Mouse (Mus musculus): Measurements from ENCODE around the gene Txndc16. TPM values are rescaled to one million over a fixed set of nuclear protein-coding genes. Genes with fewer than 3 reads are reported as not detected.

Txndc16 gene
- total RNA-seq (2022), result 10 to 100 TPM; 20.9 to 37.6 (median 25.3) TPM

DNA sequence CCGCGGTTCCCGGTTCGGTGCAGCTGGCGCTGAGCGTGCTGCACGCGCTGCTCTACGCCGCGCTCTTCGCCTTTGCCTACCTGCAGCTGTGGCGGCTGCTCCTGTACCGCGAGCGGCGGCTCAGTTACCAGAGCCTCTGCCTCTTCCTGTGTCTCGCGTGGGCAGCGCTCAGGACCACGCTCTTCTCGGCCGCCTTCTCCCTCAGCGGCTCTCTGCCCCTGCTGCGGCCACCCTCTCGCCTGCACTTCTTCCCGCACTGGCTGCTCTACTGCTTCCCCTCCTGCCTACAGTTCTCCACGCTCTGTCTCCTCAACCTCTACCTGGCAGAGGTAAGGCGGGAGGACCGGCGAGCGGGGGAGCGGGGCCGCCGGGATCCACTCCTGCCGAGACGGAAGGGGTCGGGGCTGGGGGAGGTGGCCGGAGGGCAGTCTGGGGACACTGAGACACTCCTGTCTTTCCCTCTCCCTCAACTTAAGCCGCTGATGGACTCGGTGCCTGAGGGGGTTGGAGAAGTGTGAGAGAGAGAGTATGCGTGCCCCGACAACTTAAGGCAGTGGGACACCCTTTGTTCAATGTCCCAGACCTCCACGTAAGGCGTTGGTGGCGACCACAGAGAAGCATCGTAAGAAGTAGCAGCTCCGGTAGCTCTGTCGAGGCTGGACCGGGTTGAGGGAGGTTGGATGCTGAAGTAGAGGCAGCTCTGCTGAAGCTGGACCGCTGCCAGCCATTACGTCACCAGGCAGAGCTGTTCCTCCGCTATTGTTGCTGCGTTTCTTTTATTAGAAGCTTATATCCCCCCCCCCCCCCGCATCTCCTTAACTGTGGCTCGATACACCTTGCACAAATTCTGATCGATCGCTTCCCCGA is at the start of gene Txndc16:
TSS of gene Txndc16 (minus strand) at position 239 of the 867 bp plus-strand sequence.
- peak; percentile 63 for DNase-seq

DNA sequence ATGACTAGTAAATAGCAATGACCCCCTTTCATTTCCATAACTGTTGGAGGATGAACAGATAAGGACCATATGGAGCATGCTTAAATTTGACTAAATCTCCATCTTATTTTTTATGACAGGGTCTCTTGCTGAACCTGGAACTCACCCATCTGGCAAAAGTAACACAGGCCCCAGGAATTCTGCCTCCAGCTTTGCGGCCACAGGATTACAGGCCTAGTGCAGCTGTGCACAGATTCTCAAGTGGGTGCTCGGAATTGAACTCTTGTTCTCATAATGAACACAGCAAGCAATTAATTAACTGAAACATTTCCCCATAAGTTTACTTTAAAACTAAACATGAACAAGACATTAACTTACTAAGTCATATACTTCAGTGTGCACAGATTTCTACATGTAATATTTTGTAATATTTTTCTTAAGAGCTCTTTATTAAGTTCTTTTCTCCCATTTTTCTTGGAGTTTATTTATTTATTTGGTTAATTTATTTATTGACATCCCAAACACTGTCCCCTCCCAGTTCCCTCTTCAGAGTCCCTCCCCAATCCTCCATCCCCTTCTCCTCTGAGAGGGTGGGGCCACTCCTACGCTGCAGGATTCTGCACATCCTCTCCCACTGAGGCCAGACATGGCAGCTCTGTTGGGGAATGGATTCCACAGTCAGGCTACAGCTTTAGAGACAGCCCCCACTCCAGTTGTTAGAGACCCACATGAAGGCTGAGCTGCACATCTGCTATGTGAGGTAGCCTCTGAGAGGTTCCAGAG is 43.9 kb upstream of the Txndc16 start:
- no peak for DNase-seq

DNA sequence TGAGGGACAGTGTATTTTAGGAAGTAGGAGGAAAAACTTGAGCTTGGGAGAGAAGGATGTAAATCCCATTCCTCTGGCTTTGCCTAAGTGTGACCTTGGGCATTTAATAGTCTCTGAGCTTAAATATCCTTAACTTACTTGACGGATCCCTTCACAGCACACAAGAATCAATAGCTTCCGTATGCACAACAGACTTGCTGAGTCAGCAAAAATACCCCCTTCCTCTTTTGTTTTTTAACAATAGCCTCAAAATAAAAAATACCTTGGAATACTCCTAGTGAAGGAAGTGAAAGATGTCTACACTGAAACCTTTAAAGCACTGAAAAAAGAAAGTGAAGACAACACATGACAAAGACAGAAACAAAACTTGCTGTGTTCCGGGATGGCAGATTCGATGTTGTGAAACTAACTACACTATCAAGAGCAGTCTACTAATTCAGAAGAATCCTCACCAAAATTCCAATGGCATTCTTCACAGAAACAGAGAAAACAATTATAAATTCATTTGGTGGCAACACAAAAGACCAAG is 31.5 kb upstream of the Txndc16 start:
- DNase-seq, result no peak

DNA sequence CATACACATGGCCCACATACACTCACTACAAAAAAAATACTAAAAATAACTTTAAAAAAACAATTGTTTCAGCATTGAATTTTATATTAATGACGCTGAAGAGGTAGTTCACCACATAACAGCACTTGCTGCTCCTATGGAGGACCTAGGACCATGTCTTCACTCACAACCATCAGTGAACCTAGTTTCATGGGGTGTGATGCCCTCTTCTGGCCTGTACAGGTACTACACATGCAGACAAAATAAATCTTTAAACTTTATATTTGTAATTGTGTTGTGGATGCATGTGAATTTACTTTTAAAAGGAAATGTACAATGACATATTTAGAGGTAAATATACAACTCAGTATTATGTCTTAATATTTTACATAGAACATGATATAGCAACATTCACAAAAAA is 21.5 kb upstream of the Txndc16 start:
- no peak for DNase-seq

DNA sequence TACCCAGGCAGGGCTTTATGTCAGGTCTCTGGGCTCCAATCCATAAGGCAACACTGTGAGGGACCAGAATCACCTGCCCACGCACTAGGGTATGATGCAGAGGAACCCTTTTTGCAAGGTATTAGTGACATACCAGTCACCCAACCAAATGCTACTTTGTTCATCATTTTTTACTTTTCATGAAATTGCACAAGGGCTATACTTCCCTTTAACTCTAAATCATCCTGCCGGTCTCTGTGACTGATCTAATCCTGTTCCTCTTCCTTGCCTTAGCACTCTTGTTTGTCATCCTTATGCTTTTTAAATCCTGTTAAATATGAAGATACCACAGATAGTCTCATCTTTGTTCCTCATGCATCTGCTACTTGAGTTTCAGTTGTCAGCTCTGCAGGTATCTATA is 18.9 kb upstream of the Txndc16 start:
- DNase-seq, result no peak

- DNase-seq, result no peak
Measured at GRCm38 (mm10) chr14:45220957-45221630, 966 bp upstream of the Txndc16 start.

GRCm38 (mm10) chr14:45219281-45220089 is 643 bp downstream of the Txndc16 start, which contains the start of gene Gpr137c:
Gpr137c (plus strand) TSS chr14:45219717.
- DNase-seq, result peak; percentile 100

DNA sequence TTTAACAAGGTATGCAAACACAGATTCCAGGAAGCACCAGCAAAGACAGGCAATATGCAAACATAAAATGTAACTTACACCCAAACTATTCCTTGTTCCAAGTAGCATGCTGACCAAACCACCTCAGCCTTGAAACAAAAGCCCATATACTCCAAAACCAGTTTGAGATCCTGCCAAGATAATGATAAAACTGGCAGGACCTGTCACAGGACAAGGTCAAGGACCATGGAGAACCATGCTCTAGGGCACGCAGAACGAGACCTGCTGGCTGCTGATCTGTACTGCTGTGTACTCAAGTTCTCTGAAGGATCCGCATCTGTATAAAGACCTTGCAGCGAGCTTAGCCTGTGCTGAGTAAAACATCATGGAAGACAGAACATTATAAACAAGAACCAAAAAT is 2.4 kb downstream of the Txndc16 start:
- peak; percentile 34 for DNase-seq

- DNase-seq, result no peak
Measured at GRCm38 (mm10) chr14:45216711-45217340, 3.3 kb downstream of the Txndc16 start.

GRCm38 (mm10) chr14:45211431-45211830 is 8.7 kb downstream of the Txndc16 start:
- no peak for DNase-seq

DNA sequence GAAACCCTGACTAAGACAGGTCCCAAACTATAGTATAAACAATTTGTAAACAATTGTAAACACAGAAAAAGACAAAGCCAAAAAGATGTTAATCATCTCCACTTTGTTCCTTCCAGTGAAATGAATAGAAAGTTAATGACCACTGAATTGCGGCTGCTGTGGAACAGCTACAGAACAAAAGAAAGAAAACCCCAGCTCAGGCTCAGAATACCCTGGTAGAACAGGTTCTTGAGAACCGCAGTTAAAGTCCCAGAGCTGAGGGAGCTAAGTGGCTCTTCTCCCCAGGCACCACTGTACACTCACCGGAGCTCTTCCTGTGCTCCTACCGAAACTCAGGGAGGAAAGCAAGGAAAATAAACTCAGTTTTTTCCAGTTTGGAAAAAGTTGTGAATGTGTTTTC is 9.4 kb downstream of the Txndc16 start:
- DNase-seq, result no peak

DNA sequence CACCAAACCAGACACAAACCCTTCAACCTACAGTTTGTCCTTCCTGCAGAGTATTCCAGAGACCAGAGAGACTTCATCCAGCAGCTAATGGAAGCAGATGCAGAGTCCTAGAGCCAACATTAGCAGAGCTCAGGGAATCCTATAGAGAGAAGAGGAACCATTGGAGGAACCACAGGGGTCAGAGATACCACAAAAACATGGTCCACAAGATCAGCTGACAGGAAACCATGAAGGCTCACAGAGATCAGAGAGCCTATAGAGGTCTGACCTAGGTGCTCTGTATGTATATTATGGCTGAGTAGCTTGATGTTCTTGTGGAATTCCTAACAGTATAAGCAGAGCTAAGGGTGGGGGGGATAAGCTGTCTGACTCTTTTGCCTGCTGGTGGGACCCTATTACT is 19.5 kb downstream of the Txndc16 start:
- no peak for DNase-seq

- no peak for DNase-seq
Measured at GRCm38 (mm10) chr14:45190999-45191398, 29.1 kb downstream of the Txndc16 start.

GRCm38 (mm10) chr14:45181611-45182010 is 38.5 kb downstream of the Txndc16 start:
- DNase-seq, result no peak

GRCm38 (mm10) chr14:45179606-45180005 is 40.5 kb downstream of the Txndc16 start:
- no peak for DNase-seq

GRCm38 (mm10) chr14:45179186-45179585 is 40.9 kb downstream of the Txndc16 start:
- DNase-seq, result no peak

- no peak for DNase-seq
Measured at GRCm38 (mm10) chr14:45175012-45175740, 45.0 kb downstream of the Txndc16 start.

DNA sequence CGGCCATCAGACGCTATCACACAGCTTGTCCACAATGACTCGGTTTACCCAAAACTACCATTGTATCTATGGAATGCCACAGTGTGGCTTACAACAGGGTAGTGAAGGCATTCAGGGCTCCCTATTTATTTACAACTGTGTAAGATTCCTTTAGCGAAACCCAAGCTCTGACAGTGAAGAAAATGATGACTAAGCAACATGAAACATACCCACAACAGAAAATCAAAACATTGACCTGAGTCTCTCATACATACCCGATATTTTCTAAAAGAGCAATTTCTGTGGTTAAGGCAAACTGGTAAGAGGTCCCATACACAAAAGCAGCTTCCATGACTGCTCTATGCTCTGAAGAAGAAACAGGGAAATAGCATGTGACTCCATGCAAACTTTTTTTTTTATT is 47.9 kb downstream of the Txndc16 start:
- DNase-seq, result no peak

DNA sequence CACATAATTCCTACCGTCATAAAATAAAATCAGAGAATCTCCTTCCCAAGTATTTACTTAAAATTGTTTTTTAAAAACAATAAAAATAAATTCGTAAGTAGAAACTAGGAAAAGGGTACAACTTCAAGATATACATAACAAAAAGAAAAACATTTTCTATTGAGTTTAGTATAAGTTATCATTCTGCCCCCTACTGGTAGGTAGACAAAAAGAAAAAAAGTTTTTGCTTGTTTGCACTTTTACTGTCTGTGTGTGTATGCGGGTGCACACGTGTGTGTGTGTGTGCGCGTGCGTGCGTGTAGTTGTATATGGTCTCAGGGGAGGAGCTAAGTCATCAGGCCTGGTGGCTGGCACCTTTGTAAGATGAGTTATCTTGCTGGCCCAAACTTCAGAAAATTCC is 52.8 kb downstream of the Txndc16 start:
- no peak for DNase-seq

DNA sequence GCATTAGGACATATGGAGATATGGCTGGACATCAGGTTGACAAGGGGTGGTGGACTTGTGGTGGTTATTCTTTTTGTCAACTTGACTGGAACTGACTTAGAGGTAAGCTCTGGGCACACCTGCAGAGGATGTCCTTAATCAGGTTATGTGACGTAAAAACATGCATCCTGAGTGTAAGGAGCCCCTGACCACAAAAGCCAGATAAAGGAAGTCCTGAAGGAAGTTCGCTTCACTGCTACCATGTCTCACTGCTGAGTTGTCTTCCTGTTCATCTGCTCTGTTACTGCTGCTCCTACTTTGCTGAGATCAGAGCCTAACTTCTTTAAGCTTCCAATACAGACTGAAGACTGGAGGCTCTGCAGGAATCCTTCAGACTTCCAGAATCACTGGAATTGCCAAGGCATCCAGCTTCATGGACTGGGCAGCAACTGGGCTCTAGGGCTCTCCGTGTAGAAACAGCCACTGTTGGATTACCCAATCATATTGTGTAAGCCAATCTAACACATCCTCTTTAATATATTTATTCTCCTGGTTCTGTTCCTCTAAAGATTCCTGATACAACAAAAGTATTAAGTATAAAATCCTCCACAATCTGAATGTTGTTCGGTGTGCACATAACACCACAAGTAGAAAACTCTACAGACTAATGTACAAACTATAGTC is 64.5 kb downstream of the Txndc16 start:
- no peak for DNase-seq

All from adrenal gland, adult 8-10 months (tissue).